Mouse (Mus musculus) ZHBTc4 (cell line): ENCODE measurements around the gene Imp4.
"Not testable (repeated sequence)": the region's sequence is repeated elsewhere in the genome, so short reads cannot be mapped to it uniquely, and the experiment has no call there.

Source experiments
- DNase-seq: peaks from one replicate; pipeline ENCODE4 v3.0.0-alpha.2; 2011; ENCODE audit warnings: low read depth, low spot score

Imp4 gene

DNA sequence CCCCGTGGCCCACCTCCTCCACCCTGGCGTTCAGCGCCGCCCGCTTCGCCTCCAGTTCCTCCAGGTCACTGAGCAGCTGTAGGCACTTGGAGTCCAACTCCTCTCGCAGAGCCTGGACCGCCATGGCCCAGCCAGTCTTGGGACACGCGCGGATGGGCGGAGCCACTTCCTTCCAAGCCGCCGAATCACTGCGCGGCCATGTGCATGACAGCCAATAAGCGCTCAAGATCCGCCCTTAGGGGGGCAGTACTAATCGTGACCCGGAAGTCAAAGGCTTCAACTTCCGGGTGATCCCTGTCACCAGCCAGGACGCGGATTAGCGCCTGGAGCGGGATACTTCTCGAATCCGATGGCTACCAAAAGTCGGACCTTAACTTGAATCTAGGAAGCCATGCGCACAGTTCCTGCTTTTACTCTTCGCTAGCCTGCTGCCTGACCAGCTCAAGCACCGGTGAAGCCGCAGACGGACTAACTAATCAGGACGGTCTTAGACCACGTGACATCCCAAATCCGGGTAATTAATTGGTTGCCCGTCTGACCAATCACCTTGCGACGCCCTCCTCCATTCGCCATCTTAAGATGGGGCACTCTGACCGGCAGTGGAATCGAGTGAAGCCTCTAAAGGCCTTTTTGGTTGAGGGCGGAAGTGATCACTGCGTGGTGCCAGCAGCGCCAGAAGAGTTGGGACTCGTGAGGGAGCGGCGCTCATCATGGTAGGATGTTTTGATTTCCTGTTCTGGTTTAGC lies at the start of gene Imp4, which contains the start of gene Ccdc115:
Gene Imp4 (plus strand): TSS at position 637 of the 746 bp plus-strand sequence.
Gene Ccdc115 (minus strand): TSS at position 458 of the 746 bp plus-strand sequence.
- peak; percentile 99 for DNase-seq

GRCm38 (mm10) chr1:34396321-34396720 lies 43.3 kb upstream of the Imp4 start:
- DNase-seq: no peak

- DNase-seq: no peak
Measured at GRCm38 (mm10) chr1:34399182-34399953, 40.3 kb upstream of the Imp4 start.

DNA sequence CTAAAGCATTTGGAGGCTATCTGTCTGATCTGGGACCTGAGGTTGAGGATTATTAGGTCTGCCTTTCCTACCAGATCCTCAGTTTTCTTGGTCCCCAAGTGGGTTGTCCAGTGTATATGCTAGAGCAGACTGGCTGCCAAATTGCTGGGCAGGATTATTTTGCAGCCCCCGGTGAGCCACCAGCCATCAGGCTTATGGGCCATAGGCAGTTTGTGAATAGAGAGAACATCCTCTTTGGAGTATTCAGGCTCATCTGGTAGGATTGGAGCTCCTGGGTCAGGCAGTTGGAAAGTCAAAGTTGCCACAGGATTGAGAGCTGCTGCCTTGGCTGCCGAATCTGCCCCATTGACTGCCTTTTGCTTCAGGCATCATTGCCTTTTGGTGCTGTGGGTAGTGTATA lies 11.2 kb upstream of the Imp4 start:
- DNase-seq: no peak

- no peak for DNase-seq
Measured at GRCm38 (mm10) chr1:34429281-34429680, 10.4 kb upstream of the Imp4 start.

GRCm38 (mm10) chr1:34430981-34431380 lies 8.7 kb upstream of the Imp4 start:
- DNase-seq: no peak

GRCm38 (mm10) chr1:34431431-34431830 lies 8.2 kb upstream of the Imp4 start:
- no peak for DNase-seq

- peak; percentile 59 for DNase-seq
Measured at GRCm38 (mm10) chr1:34432411-34432775, 7.3 kb upstream of the Imp4 start.

DNA sequence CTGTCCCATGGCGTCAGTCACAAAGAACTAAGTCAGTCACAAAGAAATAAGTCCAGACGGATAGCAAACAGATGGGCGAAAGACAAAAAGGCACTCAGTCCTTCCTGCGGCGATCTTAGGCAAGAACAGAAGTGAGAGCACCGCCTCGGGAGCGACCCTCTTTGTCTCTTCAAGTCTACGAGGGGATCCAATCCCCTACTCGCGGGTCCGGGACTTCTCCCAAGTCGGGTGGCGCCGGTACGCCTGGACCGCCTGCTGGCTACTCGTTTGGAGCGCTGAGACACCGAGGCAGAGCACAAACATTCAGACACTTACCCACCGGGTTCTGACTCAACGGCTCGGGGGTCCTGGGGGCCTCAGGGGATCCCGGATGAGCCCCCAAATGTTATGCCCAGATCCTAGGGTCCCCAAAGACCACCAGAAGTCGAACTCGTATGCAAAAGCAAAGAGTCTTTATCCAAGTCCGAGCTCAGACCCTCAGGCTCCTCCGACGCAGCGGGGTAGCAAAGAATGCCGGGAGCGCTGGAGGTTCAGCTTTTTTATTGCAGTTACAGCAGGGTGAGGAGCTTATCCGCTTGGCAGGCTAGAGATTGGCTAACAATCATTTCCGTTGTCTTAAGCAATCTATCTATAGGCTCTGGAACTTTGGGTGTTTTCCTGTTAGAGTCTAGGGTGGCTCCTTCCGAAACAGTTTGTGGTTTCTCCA lies 6.7 kb upstream of the Imp4 start:
- DNase-seq: peak; percentile 78

DNA sequence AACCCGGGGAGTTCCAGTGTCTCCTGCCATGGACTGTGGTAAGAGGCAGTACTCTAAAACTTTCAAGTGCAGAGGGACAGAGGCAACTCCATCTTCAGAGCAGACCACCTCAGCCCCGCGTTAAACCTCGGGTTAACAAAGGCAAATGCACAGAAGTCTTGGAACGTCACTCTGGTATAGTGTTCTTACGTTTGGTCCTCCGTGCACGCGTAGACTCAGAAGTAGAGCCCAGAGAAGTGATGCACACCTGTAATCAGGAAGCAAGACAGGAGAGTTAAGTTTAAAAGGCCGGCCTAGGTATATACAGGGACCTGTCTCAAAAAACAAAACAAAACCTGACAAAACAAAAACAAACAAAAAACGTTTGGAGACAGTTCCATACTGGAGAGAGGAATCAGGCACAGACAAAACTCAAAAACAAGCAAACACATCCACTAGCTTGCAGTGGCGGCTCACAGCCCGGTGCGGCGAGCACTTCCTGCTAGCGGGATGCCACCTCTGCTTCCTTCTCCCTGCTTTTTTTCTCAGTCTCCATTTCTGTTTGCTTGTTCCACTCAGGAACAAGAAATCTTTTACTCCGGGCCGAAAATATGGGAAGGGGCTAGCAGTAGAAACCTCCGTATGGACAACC lies 5.6 kb upstream of the Imp4 start:
- peak; percentile 82 for DNase-seq

DNA sequence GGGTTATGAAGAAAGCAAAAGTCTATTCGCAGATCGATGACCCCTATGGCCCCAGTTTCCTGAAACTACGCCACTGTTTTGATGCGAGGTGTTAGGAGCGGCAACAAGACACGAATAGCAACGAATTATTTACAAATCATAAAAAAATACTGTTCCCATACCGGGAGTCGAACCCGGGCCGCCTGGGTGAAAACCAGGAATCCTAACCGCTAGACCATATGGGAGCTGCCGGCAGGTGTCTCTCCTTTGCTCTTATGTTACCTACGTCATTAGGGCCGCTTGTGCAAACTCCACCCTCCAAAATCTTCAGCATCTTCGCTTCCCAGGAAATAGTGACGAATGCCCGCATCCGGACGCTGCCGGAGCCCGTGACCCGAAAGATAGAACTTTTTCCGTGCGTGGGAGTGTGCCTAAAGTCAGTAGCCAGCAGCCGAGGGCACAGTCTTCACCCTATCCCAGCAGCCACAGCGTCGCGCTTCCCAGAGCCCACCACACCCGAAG lies 4.9 kb upstream of the Imp4 start:
- peak; percentile 89 for DNase-seq

- DNase-seq: no peak
Measured at GRCm38 (mm10) chr1:34435371-34436120, 4.1 kb upstream of the Imp4 start.

DNA sequence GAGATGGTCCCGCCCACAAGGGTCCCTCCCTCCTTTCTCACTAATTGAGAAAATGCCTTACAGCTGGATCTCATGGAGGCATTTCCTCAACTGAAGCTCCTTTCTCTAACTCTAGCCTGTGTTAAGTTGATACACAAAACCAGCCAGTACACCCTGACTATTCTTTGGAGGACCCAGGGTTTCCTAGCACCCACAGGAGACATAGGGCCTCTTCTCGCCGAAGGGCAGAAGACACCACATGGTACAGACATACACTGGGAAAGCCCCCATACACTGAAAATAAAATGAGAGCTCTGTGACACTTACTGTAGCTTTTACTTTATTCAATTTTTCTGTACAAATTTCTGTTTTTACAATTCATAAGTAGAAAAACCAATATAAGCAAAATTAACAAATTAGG lies 3.3 kb upstream of the Imp4 start:
- DNase-seq: no peak

DNA sequence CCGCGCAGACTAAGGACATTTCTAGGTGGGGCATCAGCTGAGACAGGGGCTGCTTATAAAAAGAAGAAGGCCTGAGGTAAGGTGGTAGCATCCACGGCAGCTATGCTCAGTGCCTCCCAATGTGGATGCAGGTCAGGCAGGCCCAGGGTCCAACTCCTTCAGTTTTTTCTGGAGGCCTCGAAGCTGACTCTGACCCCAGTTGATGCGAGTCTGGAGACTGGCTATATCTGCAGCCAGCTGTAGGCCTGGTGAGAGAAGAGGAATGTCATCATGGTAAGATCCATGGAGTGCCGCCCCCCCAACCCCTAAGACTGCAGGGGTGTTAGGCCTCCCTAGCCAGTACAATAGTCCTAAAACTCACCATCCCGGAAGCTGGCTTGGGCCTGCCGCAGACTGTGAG lies 2.3 kb upstream of the Imp4 start:
- not testable (repeated sequence) for DNase-seq

DNA sequence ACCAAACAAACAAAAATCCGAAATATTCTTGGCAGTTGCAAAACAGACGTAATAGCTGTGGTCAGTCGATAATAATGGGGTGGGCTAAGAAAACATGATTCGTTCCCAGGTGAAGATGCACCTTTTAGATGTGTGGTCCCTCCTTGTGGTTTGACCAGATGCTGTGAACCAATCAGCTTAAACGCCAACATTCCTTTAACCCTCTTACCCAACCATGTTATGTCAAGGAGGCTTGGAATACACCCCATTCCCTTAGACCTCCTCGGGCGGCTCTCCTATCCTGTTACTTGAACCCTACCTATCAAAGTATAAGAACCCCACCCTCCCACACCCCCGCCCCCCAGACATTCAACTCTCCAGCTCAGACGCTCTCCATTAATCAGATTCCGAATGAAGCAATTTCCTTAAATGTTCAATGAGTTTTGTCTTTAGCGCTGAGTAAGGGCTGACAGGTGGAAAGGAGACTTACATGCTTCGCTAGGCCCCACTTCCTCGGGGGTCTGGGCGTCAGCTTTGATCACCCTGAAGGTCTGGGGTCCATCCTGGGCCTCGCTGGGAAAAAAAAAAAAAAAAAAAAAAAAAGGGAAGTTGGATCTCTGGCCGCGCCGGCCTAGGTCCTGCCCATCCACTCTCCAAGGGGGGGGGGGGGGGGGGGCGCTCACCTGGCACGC lies 1.1 kb upstream of the Imp4 start:
- no peak for DNase-seq

DNA sequence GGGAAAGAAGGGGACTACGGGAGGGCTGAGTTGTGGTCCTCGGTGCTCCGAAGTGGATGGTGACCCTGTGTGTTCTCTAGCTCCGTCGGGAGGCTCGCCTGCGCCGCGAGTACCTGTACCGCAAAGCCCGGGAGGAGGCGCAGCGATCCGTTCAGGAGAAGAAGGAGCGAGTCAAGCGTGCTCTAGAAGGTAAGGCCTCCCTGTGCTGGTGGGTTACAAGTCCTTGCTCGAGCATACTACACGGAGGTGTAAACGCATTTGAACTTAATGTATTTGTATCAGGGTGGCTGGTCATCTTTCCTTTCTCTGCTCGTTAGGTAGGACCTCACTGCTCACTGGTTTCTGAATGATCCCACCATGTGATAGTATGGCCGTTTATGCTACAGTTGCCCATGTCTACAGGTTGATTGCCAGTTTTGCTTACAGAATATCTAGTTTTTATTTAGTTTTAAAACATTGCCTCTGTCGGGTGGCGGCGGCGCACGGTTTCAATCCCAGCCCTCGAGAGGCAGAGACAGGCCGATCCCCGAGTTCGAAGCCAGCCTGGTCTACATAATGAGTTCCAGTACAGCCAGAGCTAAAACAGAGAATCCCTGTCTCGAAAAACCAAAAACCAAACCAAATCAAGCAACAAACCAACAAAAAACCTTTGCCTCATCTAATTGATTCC lies 445 bp downstream of the Imp4 start:
- DNase-seq: peak; percentile 39

DNA sequence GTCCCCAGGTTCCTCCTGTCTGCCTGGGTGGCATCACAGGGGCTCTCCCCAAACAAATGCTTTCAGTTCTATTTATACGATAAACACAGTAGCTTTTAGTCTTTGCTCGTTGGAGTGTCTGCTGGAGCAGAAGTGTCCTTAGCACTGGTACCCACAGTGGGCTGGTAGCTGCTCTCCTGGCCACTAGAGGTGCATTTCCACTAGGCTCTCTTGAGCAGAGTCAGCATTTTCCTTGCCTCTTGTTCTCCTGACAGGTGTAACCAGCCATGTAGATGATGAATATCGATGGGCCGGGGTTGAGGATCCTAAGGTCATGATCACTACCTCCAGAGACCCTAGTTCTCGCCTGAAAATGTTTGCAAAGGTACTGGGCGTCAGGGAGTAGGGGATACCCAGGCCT lies 3.5 kb downstream of the Imp4 start:
- no peak for DNase-seq

DNA sequence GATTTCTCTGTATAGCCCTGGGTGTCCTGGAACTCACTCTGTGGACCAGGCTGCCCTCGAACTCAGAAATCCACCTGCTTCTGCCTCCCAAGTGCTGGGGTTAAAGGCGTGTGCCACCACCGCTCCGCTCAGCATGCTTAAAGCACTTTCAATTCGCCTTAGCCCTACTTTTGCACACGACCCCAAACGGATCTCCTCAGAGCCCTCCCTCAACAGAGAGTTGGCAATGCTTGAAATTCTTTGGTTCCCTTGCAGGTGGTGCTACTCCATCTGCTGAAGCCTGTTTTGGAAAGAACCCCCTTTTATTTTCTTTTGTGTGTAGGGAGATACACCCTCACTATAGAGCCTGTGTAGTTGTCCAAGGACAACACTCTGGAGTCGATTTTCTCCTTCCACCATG lies 18.8 kb downstream of the Imp4 start:
- DNase-seq: peak; percentile 66

DNA sequence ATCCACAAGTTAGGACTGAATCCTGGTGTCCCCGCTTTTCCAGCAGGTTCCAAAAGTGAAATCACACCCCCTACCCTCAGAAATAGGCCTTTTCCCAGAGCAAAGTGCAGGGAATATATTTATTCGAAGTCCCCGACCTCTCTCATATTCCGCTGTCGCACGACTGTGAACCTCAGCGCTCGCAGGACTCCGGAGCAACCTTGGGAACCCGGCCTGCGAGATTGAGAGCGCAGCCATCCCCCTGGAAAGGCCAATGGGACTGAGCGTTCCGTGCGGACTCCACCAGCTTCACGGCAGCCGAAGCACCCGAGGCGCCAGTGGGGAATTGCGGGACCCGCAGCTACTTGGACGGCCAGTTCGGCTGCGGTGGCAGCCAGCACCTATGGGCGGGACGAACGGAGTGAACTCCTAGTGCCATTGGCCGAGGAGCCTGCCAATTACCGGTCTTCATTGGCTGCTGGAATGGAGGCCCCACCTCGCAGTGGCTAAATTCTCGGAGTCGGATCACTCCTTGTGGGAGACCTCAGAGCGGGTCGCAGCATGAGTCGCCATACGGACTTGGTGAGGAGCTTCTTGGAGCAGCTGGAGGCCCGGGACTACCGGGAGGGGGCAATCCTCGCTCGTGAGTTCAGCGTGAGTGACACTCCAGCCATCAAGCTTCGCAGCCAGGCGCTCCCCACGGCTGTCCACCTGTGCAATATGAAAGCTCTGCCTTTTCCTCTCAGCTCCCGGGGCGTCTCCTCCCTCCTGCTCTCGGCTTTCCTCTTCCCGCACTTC lies 19.8 kb downstream of the Imp4 start, which contains the start of gene Ptpn18:
Gene Ptpn18 (plus strand): TSS at position 479 of the 777 bp plus-strand sequence.
- DNase-seq: peak; percentile 96
